Mouse (Mus musculus) gastrocnemius, postnatal 36 days (tissue): ENCODE results near the gene Foxa3. TPM values are rescaled to one million over a fixed set of nuclear protein-coding genes. Genes with fewer than 3 reads are reported as not detected.

Experiments used
- total RNA-seq, 2 experiments: library from RNA; stranded (reverse); gene quantifications; 2 replicates each; pipeline ENCODE4 v1.2.3; 2021

Foxa3 gene
- total RNA-seq, 2 experiments from 2014 or later: not detected

Other genes starting within 250 kb of the Foxa3 start
- gene Psg19, start 225.0 kb downstream of the Foxa3 start, total RNA-seq: not detected
- not detected for gene Psg17, start 201.9 kb downstream of the Foxa3 start, total RNA-seq
- 1 to 10 TPM; 1.8 to 2.1 TPM for gene Mill2, start 183.6 kb downstream of the Foxa3 start, total RNA-seq
- gene Pglyrp1, start 152.2 kb downstream of the Foxa3 start, total RNA-seq: 1 to 10 TPM in 1 of 2 experiments, under 1 TPM in 1; 0.99 to 1.3 TPM
- gene Ccdc61, start 113.1 kb downstream of the Foxa3 start, total RNA-seq: 1 to 10 TPM; 5.2 to 6.1 TPM
- 1 to 10 TPM; 1.7 to 1.8 TPM for gene Nova2, start 97.7 kb downstream of the Foxa3 start, total RNA-seq
- not detected for gene Nanos2, start 36.1 kb downstream of the Foxa3 start, total RNA-seq
- gene Mypop, start 32.3 kb downstream of the Foxa3 start, total RNA-seq: 1 to 10 TPM; 4.7 to 6.4 TPM
- gene Irf2bp1, start 19.5 kb downstream of the Foxa3 start, total RNA-seq: 10 to 100 TPM; 13.8 to 15.1 TPM
- gene Sympk, start 839 bp upstream of the Foxa3 start, total RNA-seq: 10 to 100 TPM; 61.8 to 65.7 TPM
- not detected for gene Rsph6a, start 31.2 kb upstream of the Foxa3 start, total RNA-seq
- gene Dmwd, start 52.7 kb upstream of the Foxa3 start, total RNA-seq: 10 to 100 TPM; 21.6 to 26.1 TPM
- 100 to 1,000 TPM; 272 to 309 TPM for gene Dmpk, start 60.3 kb upstream of the Foxa3 start, total RNA-seq
- 1 to 10 TPM; 1.2 to 1.5 TPM for gene Six5, start 71.1 kb upstream of the Foxa3 start, total RNA-seq
- not detected for gene Gm4969, start 94.8 kb upstream of the Foxa3 start, total RNA-seq
- gene Fbxo46, start 96.3 kb upstream of the Foxa3 start, total RNA-seq: 1 to 10 TPM; 2.0 to 2.8 TPM
- 1 to 10 TPM; 1.5 to 2.0 TPM for gene Qpctl, start 125.8 kb upstream of the Foxa3 start, total RNA-seq
- gene Snrpd2, start 126.2 kb upstream of the Foxa3 start, total RNA-seq: 10 to 100 TPM; 47.3 to 49.9 TPM
- gene Gipr, start 142.6 kb upstream of the Foxa3 start, total RNA-seq: not detected
- gene Eml2, start 152.9 kb upstream of the Foxa3 start, total RNA-seq: 1 to 10 TPM; 9.6 to 10.0 TPM
- gene Gpr4, start 189.0 kb upstream of the Foxa3 start, total RNA-seq: 1 to 10 TPM; 2.2 to 2.6 TPM
- 10 to 100 TPM; 36.9 to 39.9 TPM for gene Opa3, start 204.8 kb upstream of the Foxa3 start, total RNA-seq
- gene Vasp, start 248.3 kb upstream of the Foxa3 start, total RNA-seq: 10 to 100 TPM; 15.9 to 20.6 TPM